Mouse (Mus musculus): ENCODE results near the gene Olfr97. TPM values are rescaled to one million over a fixed set of nuclear protein-coding genes. Genes with fewer than 3 reads are reported as not detected.

Olfr97 gene
- total and polyA plus RNA-seq, 2 experiments from 2014 or later, result not detected

- DNase-seq (ENCODE audit: low spot score) (peak; percentile 90), ATAC-seq (ENCODE audit: low FRiP score) (peak; percentile 97)
- Histone ChIP-seq H3K36me3 (ENCODE audit: insufficient read depth, low read length) (no peaks in the 10 kb centered on the region), H3K4me3 (ENCODE audit: low read depth, low read length) (peak within 1 kb of the TSS; percentile 53), H3K4me1 (ENCODE audit: insufficient read depth, low read length) (0 out of 2 replicates have a peak, but pooled peaks cover 4% of the 10 kb centered on the region), H3K9ac (replicated peaks; ENCODE audit: low read length, poor library complexity, severe bottlenecking) (peak within 1 kb of the TSS; percentile 44), H3K9me3 (ENCODE audit: low read length) (no peaks in the 10 kb centered on the region), H3K4me2 (ENCODE audit: low read depth, low read length, poor library complexity, severe bottlenecking) (peak within 1 kb of the TSS; percentile 93), H3K27ac (ENCODE audit: low read depth, low read length) (no peak within 1 kb of the TSS), H3K27me3 (ENCODE audit: insufficient read depth, low read length) (no peaks in the 10 kb centered on the region)
- WGBS, result 3% methylated on average over 26 of the region's 26 CpGs
- no peak for TF ChIP-seq CTCF (IDR thresholded peaks at IDR 0.05)
These were observed 33.0 kb upstream of the Olfr97 start, which contains the start of gene H2-M3 for GRCm38 (mm10) chr17:37270058-37270701. TSS of gene H2-M3 (plus strand) at chr17:37270220.

- no peak for ATAC-seq (ENCODE audit: low FRiP score)
- 77% methylated on average over 1 of the region's 1 CpGs for WGBS
- no peaks in the 10 kb centered on the region for H3K4me1 ChIP-seq (ENCODE audit: insufficient read depth, low read length)
These were observed 26.5 kb upstream of the Olfr97 start, which contains the start of gene Olfr98 for GRCm38 (mm10) chr17:37263626-37264025. TSS of gene Olfr98 (minus strand) at chr17:37263749.

GRCm38 (mm10) chr17:37250544-37250943, 13.4 kb upstream of the Olfr97 start:
- Histone ChIP-seq H3K4me1 (ENCODE audit: insufficient read depth, low read length) (no peaks in the 10 kb centered on the region), H3K9me3 (ENCODE audit: low read length) (no peaks in the 10 kb centered on the region), H3K9ac (replicated peaks; ENCODE audit: low read length, poor library complexity, severe bottlenecking) (no peak overlapping the region), H3K27ac (ENCODE audit: low read depth, low read length) (no peak overlapping the region), H3K27me3 (ENCODE audit: insufficient read depth, low read length) (no peaks in the 10 kb centered on the region), H3K36me3 (ENCODE audit: insufficient read depth, low read length) (no peaks in the 10 kb centered on the region), H3K4me3 (ENCODE audit: low read depth, low read length) (no peak overlapping the region), H3K4me2 (ENCODE audit: low read depth, low read length, poor library complexity, severe bottlenecking) (no peak overlapping the region)
- peak; percentile 32 for TF ChIP-seq CTCF (IDR thresholded peaks at IDR 0.05)
- DNase-seq (ENCODE audit: low spot score) (no peak), ATAC-seq (ENCODE audit: low FRiP score) (no peak)
- 12% methylated on average over 1 of the region's 1 CpGs for WGBS

More at GRCm38 (mm10) chr17:37263626-37264025, 26.5 kb upstream of the Olfr97 start, which contains the start of gene Olfr98:
- DNase-seq (ENCODE audit: low spot score), result no peak
- Histone ChIP-seq H3K27ac (ENCODE audit: low read depth, low read length) (no peak within 1 kb of the TSS), H3K36me3 (ENCODE audit: insufficient read depth, low read length) (no peaks in the 10 kb centered on the region), H3K9ac (replicated peaks; ENCODE audit: low read length, poor library complexity, severe bottlenecking) (no peak within 1 kb of the TSS), H3K9me3 (ENCODE audit: low read length) (no peaks in the 10 kb centered on the region), H3K27me3 (ENCODE audit: insufficient read depth, low read length) (no peaks in the 10 kb centered on the region), H3K4me3 (ENCODE audit: low read depth, low read length) (no peak within 1 kb of the TSS), H3K4me2 (ENCODE audit: low read depth, low read length, poor library complexity, severe bottlenecking) (no peak within 1 kb of the TSS)
- no peak for TF ChIP-seq CTCF (IDR thresholded peaks at IDR 0.05)

- Histone ChIP-seq H3K4me2 (ENCODE audit: low read depth, low read length, poor library complexity, severe bottlenecking) (no peak overlapping the region), H3K9me3 (ENCODE audit: low read length) (no peaks in the 10 kb centered on the region), H3K4me3 (ENCODE audit: low read depth, low read length) (no peak overlapping the region), H3K27me3 (ENCODE audit: insufficient read depth, low read length) (no peaks in the 10 kb centered on the region), H3K9ac (replicated peaks; ENCODE audit: low read length, poor library complexity, severe bottlenecking) (no peak overlapping the region), H3K4me1 (ENCODE audit: insufficient read depth, low read length) (no peaks in the 10 kb centered on the region), H3K36me3 (ENCODE audit: insufficient read depth, low read length) (no peaks in the 10 kb centered on the region), H3K27ac (ENCODE audit: low read depth, low read length) (no peak overlapping the region)
- no peak for ATAC-seq (ENCODE audit: low FRiP score)
- TF ChIP-seq CTCF (IDR thresholded peaks at IDR 0.05), result no peak
- no peak for DNase-seq (ENCODE audit: low spot score)
These were observed 12.3 kb upstream of the Olfr97 start for GRCm38 (mm10) chr17:37249460-37249859.

GRCm38 (mm10) chr17:37246715-37247114, 9.6 kb upstream of the Olfr97 start:
- 29% methylated on average over 5 of the region's 5 CpGs for WGBS
- H3K9ac ChIP-seq (replicated peaks; ENCODE audit: low read length, poor library complexity, severe bottlenecking), result no peak overlapping the region
- no peaks in the 10 kb centered on the region for H3K27me3 ChIP-seq (ENCODE audit: insufficient read depth, low read length)
- H3K4me3 ChIP-seq (ENCODE audit: low read depth, low read length), result no peak overlapping the region
- ATAC-seq (ENCODE audit: low FRiP score), result peak; percentile 76; the same call in 1 of the 2 replicates
- no peak overlapping the region for H3K27ac ChIP-seq (ENCODE audit: low read depth, low read length)
- peak; percentile 50 for TF ChIP-seq CTCF (IDR thresholded peaks at IDR 0.05)
- peak; percentile 53 for DNase-seq (ENCODE audit: low spot score)
- H3K36me3 ChIP-seq (ENCODE audit: insufficient read depth, low read length), result no peaks in the 10 kb centered on the region
- H3K9me3 ChIP-seq (ENCODE audit: low read length), result no peaks in the 10 kb centered on the region
- H3K4me1 ChIP-seq (ENCODE audit: insufficient read depth, low read length), result no peaks in the 10 kb centered on the region
- H3K4me2 ChIP-seq (ENCODE audit: low read depth, low read length, poor library complexity, severe bottlenecking), result no peak overlapping the region

- Histone ChIP-seq H3K36me3 (ENCODE audit: insufficient read depth, low read length) (no peaks in the 10 kb centered on the region), H3K27me3 (ENCODE audit: insufficient read depth, low read length) (no peaks in the 10 kb centered on the region), H3K9me3 (ENCODE audit: low read length) (no peaks in the 10 kb centered on the region), H3K4me3 (ENCODE audit: low read depth, low read length) (no peak overlapping the region), H3K4me2 (ENCODE audit: low read depth, low read length, poor library complexity, severe bottlenecking) (no peak overlapping the region), H3K4me1 (ENCODE audit: insufficient read depth, low read length) (no peaks in the 10 kb centered on the region), H3K9ac (replicated peaks; ENCODE audit: low read length, poor library complexity, severe bottlenecking) (no peak overlapping the region), H3K27ac (ENCODE audit: low read depth, low read length) (no peak overlapping the region)
- no peak for ATAC-seq (ENCODE audit: low FRiP score)
- no peak for TF ChIP-seq CTCF (IDR thresholded peaks at IDR 0.05)
- 60% methylated on average over 3 of the region's 3 CpGs for WGBS
- DNase-seq (ENCODE audit: low spot score), result no peak
These were observed 5.1 kb upstream of the Olfr97 start for GRCm38 (mm10) chr17:37242198-37242597.

All from midbrain, postnatal 0 days (tissue).